Mouse (Mus musculus) kidney, postnatal 36 days (tissue): Measurements from ENCODE around the gene Rps2.

Source experiments
- DNase-seq, 2 experiments: peaks; one replicate each; pipeline ENCODE4 v3.0.0; 2021 to 2022; ENCODE audit warnings: mixed read lengths in 2 of 2

Rps2 gene

GRCm38 (mm10) chr17:24733434-24734050, 15.6 kb downstream of the Rps2 start:
- no peak for DNase-seq

DNA sequence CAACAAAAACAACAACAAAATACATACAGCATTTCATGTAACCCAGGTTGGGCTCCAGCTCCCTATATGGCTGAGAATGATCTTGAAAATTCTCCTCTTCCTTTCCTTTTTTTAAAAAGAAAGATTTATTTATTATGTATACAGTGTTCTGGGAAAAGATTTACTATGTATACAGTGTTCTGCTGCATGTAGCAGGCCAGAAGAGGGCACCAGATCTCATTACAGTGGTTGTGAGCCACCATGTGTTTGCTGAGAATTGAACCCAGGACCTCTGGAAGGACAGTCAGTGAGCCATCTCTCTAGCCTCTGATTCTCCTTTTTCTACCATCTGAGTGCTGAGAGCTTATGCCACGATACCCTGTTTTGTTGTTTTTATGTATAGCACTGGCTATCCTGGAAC, 16.6 kb downstream of the Rps2 start:
- no peak for DNase-seq

DNA sequence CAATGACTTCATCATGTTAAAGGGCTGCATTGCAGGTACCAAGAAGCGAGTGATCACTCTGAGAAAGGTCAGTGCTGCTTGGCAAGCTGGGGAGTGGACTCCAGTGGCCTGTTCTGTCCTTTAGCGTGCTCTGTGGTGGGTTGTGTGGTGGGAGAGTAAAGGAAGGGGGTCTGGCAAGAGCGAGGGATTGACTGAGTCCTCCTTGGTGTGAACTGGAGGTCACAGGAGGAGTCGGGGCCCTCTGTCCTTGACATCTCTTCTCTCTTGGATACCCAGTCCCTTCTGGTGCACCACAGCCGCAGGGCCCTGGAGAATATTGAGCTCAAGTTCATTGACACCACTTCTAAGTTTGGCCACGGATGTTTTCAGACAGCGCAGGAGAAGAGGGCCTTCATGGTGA, 17.5 kb downstream of the Rps2 start:
- no peak for DNase-seq

DNA sequence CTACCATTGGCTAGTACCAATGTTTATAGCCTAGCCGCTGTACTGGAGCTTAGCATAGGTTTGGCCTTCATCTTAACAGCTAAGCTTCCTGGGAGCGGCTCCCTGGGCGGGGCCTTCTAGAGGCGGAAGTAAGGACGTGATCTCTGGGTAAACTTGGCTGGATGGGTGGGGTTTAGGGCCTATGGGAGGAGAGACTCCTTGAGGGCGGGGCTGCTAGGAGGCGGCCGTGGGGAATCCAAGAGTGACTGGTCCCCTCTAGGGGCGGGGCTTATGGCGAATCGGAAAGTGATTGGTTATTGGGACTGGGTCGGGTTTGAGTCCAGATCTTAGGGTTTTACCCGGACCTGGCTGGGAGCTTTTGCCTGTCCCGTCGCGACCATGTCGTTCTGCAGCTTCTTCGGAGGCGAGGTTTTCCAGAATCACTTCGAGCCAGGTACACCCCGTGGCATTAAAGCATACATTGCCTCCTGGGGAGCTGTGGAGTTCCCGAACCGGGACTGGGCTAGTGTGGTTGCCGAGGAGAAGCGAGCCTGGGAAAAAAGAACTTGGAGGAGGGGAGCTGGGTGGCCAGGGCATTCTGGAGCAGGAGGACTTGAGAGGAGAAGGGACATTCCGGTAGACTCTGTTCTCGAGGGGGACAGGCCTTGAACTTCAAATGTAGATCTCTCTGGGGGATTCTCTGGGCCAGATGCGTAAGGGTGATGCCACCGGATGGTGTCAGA, 18.6 kb downstream of the Rps2 start, which contains the start of gene Msrb1:
TSS of gene Msrb1 (plus strand) at position 313 of the 722 bp plus-strand sequence.
- DNase-seq = peak; percentile 98 to 99

DNA sequence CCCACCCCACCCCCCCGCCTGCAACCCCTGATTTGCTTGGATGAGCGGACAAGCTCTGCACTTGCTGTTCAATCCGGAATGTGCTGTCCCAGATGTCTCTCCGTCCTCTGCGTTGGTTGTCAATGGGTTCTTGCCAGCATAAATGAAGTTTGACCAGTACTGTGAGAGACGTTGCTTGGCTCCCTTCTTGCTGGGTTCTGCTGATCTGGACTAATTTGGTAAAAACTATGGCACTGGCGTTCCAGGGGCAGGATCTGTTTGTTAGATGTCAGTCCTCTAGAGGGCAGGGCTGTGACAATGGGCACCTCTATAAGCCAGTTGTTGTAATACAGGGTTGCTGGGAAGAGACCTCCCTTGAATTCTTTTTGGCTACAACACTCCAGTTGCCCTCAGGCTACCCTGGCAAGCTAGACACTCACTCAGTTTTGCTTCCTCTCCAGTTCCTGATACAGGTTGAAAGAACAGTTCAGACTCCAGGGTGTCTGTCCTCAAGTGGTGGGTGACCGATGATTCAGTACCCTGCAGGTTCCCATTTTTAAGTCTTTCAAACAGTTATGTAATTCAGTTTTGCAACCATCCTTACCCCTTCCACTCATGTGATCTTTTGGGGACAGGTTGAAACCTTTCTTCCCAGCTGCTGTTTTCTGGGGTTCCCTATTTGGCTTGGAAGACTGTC, 19.4 kb downstream of the Rps2 start:
- DNase-seq = peak; percentile 59 to 73

- DNase-seq = peak; percentile 82 to 84
Measured at GRCm38 (mm10) chr17:24738238-24738637, 20.3 kb downstream of the Rps2 start.

DNA sequence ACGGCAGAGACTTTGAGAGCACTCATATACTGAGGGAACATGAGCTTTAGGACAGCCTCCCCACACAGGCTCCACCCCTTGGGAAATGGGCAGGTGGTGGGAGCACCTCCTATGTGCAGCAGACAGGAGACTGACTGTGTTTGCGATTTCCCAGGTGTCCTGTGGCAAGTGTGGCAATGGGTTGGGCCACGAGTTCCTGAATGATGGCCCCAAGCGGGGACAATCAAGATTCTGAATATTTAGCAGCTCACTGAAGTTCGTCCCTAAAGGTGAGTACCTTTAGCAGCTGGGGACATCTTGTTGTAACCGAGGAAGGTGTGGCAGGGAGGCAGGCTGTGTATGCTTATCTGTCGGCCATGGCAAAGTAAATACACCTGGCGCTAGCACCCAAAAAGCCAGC, 22.0 kb downstream of the Rps2 start:
- no peak for DNase-seq

DNA sequence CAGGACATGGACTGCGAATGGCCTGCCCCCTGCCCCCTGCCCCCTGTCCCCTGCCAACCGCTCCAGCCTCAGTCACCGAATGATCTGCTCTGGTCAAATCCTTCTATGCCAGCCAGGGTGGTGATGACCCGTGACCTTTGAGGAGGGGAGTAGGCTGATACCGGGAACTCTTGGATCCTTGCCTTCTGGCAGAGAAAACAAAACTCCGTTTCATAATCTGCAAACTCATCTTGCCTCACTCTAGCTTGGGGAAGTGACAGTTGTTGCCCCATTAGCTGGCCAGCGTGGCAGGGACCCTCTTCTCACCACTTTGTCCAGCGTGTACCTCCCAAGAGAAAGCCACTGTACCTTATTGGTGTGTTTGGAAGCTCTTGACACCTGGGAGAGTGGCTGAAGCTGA, 24.4 kb downstream of the Rps2 start:
- peak; percentile 28 to 50 for DNase-seq

DNA sequence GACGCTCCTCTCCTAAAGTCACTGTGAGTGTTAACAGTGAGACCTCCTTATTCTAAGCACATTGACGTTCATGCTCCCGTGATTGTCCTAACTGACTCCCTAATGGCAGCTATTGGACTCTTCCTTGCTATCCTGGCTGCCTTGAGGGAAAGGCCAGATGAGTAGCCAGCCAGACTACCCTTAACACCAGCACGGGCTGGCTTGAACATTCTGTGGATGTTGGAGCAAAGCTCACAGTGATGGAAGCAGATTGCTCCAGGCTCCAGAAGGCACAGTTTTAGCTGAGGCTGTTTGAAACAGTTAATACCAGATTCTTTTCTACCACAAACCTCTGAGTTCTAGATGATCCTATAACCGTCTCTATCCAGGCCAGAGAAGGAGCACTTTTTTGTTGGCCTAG, 26.0 kb downstream of the Rps2 start:
- peak in 1 of 2 experiments; percentile 34 for DNase-seq

GRCm38 (mm10) chr17:24744381-24744780, 26.5 kb downstream of the Rps2 start:
- no peak for DNase-seq

DNA sequence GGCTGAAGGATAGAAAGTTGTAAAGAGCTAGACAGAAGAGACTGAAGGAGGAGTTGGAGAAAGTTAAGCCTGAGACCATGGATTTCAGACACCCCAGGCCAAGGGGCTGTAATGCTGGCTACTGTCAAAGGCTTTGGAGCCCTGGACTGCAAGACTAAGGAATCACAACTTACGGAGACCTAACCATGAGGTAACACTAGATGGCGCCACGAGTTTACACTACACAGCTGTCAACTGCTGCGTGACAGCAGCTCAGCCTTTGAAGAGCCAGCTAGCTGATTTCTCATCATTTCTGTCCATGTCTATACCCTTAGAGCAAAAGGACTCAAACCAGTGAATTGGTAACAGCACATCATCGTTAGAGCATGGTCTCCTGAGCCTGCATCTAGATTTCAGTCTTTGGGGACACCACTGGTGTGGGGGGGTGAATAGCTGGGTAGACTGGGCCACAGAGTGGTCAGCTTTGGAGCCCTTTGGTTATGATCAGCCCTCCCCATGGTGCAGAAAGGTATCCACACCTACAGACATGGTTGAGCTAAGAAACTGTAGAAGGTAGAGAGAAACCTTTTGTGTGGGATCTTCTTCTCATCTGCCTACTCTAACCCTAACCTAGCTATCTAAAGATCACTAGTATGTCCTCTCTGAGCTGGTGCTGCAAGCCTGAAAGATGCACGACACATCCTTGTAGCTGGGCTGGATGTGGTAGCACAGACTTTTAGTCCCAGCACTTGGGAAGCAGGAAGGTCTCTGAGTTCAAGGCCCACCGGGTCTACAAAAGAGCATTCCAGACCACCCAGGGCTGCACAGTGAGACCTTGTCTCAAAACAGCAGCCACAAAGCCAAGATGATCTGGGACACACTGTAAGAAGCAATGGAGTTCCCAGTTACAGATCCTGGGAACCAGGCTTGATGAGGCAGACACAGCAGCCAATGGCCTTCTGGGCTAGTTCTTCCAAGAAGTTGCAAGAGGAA, 27.9 kb downstream of the Rps2 start:
- peak; percentile 87 to 92 for DNase-seq

GRCm38 (mm10) chr17:24746986-24747385, 29.1 kb downstream of the Rps2 start:
- no peak for DNase-seq

DNA sequence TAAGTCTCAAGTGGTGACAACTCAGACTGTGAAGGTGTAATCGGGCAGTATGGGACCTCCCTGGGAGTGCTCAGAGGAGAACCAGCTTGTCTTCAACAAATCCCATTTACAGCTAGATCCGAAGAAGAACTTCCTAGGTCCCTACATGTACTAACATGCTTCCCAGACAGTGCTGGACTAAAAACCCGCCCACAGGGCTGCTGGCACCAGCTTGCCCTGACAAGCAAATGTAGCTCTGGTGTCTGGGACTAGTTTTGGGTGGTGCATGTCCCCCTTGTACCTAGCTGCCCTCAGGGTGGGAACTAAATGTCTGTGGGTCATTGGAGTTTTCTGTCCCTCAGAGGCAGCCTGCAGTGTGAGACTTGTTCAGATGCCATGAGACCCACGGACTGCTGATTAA, 33.6 kb downstream of the Rps2 start:
- no peak for DNase-seq

- peak; percentile 40 to 64 for DNase-seq
Measured at GRCm38 (mm10) chr17:24752415-24753394, 34.8 kb downstream of the Rps2 start, which contains the start of gene Hs3st6. Hs3st6 (plus strand) TSS chr17:24752988.

DNA sequence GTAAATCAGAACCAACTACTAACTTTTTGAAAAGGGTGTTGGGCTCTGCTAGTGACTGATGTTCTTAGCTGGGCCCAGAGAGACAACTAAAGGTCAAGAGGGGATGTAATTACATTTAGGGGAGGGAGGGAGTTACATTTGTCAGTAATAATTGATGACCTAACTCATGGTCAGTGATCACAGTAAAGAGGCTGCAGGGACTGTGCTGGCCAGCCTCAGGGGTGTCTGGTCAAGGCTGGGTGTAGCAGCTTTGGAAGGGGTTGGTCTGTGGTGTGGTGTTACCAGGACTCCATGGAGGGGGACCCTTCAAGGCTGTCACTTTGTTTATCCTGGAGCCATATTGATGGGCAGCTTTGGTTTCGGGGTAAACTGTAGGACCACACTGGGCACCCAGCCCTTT, 39.5 kb downstream of the Rps2 start:
- DNase-seq = no peak

- DNase-seq = no peak
Measured at GRCm38 (mm10) chr17:24761121-24761520, 43.2 kb downstream of the Rps2 start.

DNA sequence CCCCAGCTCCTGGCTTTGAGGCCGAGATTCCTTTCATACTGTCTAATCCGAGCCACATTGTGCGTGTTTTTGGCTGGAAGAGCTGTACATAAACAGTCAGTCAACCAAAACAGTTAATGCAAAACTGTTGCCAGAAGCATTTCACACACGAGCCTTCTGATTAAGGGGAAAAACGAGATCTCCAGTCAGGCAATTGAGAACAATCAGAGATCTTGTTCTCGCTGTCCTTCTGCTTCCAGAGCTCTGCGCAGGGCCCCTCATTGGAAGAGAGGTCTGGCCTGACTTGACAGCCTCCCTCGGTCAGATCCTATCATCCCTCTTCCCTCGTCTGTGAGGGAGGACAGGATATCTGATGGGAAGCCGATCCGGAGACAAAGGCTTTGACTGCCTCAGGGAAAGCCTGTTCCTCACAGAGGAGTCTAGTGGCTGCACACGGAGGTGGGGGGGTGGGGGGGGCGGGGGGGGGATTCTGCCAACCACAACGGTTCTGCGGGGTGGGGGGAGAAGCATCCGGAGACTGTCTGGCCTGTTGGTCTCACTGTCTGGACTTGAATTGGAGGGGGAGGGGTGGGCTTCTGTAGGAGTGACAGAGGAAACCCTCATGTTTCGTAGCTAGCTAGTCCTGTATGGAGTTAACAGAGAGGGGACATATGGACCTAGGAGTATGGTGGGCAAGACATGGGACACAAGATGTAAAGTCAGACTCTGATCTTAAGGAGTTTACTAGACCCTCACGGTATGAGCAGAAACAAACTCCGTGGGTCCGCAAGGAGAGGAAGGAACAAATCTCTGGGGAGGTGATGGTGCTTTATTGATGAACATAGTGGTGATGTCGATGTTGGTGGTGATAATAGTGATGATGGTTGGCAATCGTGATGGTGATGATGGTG, 47.3 kb downstream of the Rps2 start:
- no peak for DNase-seq

- peak; percentile 62 to 72 for DNase-seq
Measured at GRCm38 (mm10) chr17:24766266-24766875, 48.5 kb downstream of the Rps2 start.

DNA sequence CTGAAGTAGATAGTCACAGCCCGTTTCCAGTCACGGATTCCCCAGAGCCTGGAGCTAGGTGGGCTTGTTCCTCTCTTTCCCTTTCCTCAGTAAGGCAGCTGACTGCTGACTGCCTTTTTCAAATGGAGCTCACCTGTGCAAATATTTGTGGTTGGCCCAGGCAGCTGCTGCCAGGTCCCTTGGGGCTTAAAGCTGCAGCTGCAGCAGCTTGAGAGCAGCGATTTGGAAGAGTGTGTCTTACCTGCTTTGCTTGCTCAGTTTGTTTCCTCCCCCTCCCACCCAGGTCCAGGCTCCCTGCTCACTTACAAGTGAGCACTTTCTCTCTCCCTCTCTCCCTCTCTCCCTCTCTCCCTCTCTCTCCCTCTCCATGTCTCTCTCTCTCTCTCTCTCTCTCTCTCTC, 51.2 kb downstream of the Rps2 start:
- no peak for DNase-seq
